Mouse (Mus musculus): ENCODE data around the gene Chtop.

Chtop gene

GRCm38 (mm10) chr3:90462579-90462978, 46.7 kb downstream of the Chtop start:
- no peak for DNase-seq

- no peak for DNase-seq
These were observed 47.4 kb downstream of the Chtop start for GRCm38 (mm10) chr3:90461935-90462334.

GRCm38 (mm10) chr3:90460315-90460714, 49.0 kb downstream of the Chtop start:
- peak; percentile 8 to 45 for DNase-seq

GRCm38 (mm10) chr3:90459727-90460126, 49.6 kb downstream of the Chtop start:
- no peak for DNase-seq

- DNase-seq: no peak
These were observed 54.4 kb downstream of the Chtop start for GRCm38 (mm10) chr3:90454931-90455330.

GRCm38 (mm10) chr3:90451396-90452095, 57.8 kb downstream of the Chtop start:
- DNase-seq: no peak

GRCm38 (mm10) chr3:90450874-90451273, 58.4 kb downstream of the Chtop start:
- DNase-seq: no peak
